Mouse (Mus musculus) liver, embryonic 11.5 days (tissue): ENCODE results near the gene Akap13. TPM values are rescaled to one million over a fixed set of nuclear protein-coding genes. Genes with fewer than 3 reads are reported as not detected.

Source experiments
- ATAC-seq: fragments of 200-750 bp; cut with Nextera tagmentation; replicated peaks from 2 replicates; pipeline ENCODE4 v1.8.0; 2017; ENCODE audit warnings: moderate number of reproducible peaks, mild to moderate bottlenecking, moderate TSS enrichment, moderate library complexity; ENCODE audit not compliant: low FRiP score
- DNase-seq: peaks from one replicate; pipeline ENCODE4 v3.0.0-alpha.2; 2017; ENCODE audit warnings: low spot score
- H3K27ac ChIP-seq: fragments of 300-500 bp; sonication (generic); 2 replicates; pipeline ENCODE4 v1.5.1; 2014; ENCODE audit warnings: mild to moderate bottlenecking, low read depth, low read length, control low read depth
- H3K27me3 ChIP-seq: fragments of 300-500 bp; sonication (generic); replicated peaks from 2 replicates; pipeline ENCODE4 v1.6.1; 2014; ENCODE audit warnings: low read length, mixed read lengths; ENCODE audit not compliant: control insufficient read depth, insufficient read depth
- H3K36me3 ChIP-seq: fragments of 300-500 bp; sonication (generic); 2 replicates; pipeline ENCODE4 v1.6.1; 2014; ENCODE audit warnings: mild to moderate bottlenecking, low read length, moderate library complexity, mixed read lengths; ENCODE audit not compliant: control insufficient read depth, insufficient read depth
- H3K4me1 ChIP-seq: fragments of 300-500 bp; sonication (generic); replicated peaks from 2 replicates; pipeline ENCODE4 v1.6.1; 2014; ENCODE audit warnings: low read length, mixed read lengths; ENCODE audit not compliant: control insufficient read depth, insufficient read depth
- H3K4me2 ChIP-seq: fragments of 300-500 bp; sonication (generic); 2 replicates; pipeline ENCODE4 v1.6.1; 2014; ENCODE audit warnings: mild to moderate bottlenecking, control low read depth, moderate library complexity
- H3K4me3 ChIP-seq: fragments of 300-500 bp; sonication (generic); 2 replicates; pipeline ENCODE4 v1.5.1; 2014; ENCODE audit warnings: low read depth, low read length, control low read depth
- H3K9ac ChIP-seq: fragments of 300-500 bp; sonication (generic); 2 replicates; pipeline ENCODE4 v1.6.1; 2014; ENCODE audit warnings: low read depth, low read length, control low read depth
- H3K9me3 ChIP-seq: fragments of 300-500 bp; sonication (generic); 2 replicates; pipeline ENCODE4 v1.6.1; 2016; ENCODE audit warnings: low read length, inconsistent platforms, mixed read lengths; ENCODE audit not compliant: control insufficient read depth
- WGBS: fragments of 180-500 bp; shearing (Covaris S2); extraction: QIAGEN DNeasy Blood & Tissue Kit; methylation state at CpG from one replicate; pipeline ENCODE4 v1.1.7; 2014; 5-methylcytosine and 5-hydroxymethylcytosine counted together
- polyA plus RNA-seq: library from polyadenylated mRNA; unstranded; fragments of >200 nt; fragmentation: Nextera tagmentation; extraction: Ambion mirVana; gene quantifications from 2 replicates; pipeline ENCODE4 v1.2.1, GENCODE M21; 2014

Akap13 gene
- polyA plus RNA-seq, 1 experiment from 2014 or later, result 30.7 TPM

GRCm38 (mm10) chr7:75439570-75439969 is 15.8 kb upstream of the Akap13 start:
- ATAC-seq, result no peak
- Histone ChIP-seq H3K36me3 (no peaks in the 10 kb centered on the region), H3K4me2 (no peak overlapping the region), H3K9ac (no peak overlapping the region), H3K4me3 (no peak overlapping the region), H3K27me3 (no peaks in the 10 kb centered on the region), H3K27ac (no peak overlapping the region), H3K4me1 (no peaks in the 10 kb centered on the region), H3K9me3 (no peaks in the 10 kb centered on the region)
- DNase-seq, result no peak
- 82% methylated on average over 4 of the region's 4 CpGs for whole genome bisulfite sequencing

- Histone ChIP-seq H3K36me3 (no peaks in the 10 kb centered on the region), H3K27me3 (no peaks in the 10 kb centered on the region), H3K4me3 (no peak overlapping the region), H3K9ac (no peak overlapping the region), H3K9me3 (no peaks in the 10 kb centered on the region), H3K4me1 (no peaks in the 10 kb centered on the region), H3K4me2 (no peak overlapping the region), H3K27ac (no peak overlapping the region)
- DNase-seq, result no peak
- 77% methylated on average over 2 of the region's 2 CpGs for WGBS
- ATAC-seq, result no peak
These were observed 15.1 kb upstream of the Akap13 start for GRCm38 (mm10) chr7:75440241-75440640.

- Histone ChIP-seq H3K27me3 (no peaks in the 10 kb centered on the region), H3K4me3 (no peak overlapping the region), H3K9me3 (no peaks in the 10 kb centered on the region), H3K4me1 (no peaks in the 10 kb centered on the region), H3K36me3 (no peaks in the 10 kb centered on the region), H3K9ac (no peak overlapping the region), H3K27ac (no peak overlapping the region), H3K4me2 (no peak overlapping the region)
- ATAC-seq, result no peak
- no peak for DNase-seq
- WGBS, result 58% methylated on average over 2 of the region's 2 CpGs
These were observed 13.4 kb upstream of the Akap13 start for GRCm38 (mm10) chr7:75441947-75442346.

- H3K4me3 ChIP-seq, result peak overlapping the region; percentile 80
- no peaks in the 10 kb centered on the region for H3K9me3 ChIP-seq
- H3K4me1 ChIP-seq, result peaks cover 3% of the 10 kb centered on the region
- DNase-seq, result no peak
- no peaks in the 10 kb centered on the region for H3K27me3 ChIP-seq
- peak overlapping the region; percentile 76 for H3K9ac ChIP-seq
- H3K4me2 ChIP-seq, result peak overlapping the region; percentile 88
- no peaks in the 10 kb centered on the region for H3K36me3 ChIP-seq
- WGBS, result 7% methylated on average over 25 of the region's 25 CpGs
- ATAC-seq, result no peak
- H3K27ac ChIP-seq, result peak overlapping the region; percentile 86; the same call in 1 of the 2 replicates
These were observed 986 bp downstream of the Akap13 start for GRCm38 (mm10) chr7:75456152-75456888.

- Histone ChIP-seq H3K4me3 (no peak overlapping the region), H3K27ac (no peak overlapping the region), H3K9ac (no peak overlapping the region), H3K4me2 (no peak overlapping the region), H3K9me3 (no peaks in the 10 kb centered on the region), H3K27me3 (no peaks in the 10 kb centered on the region), H3K4me1 (peaks cover 3% of the 10 kb centered on the region), H3K36me3 (no peaks in the 10 kb centered on the region)
- ATAC-seq (no peak), DNase-seq (no peak)
- WGBS, result 69% methylated on average over 1 of the region's 1 CpGs
These were observed 5.0 kb downstream of the Akap13 start for GRCm38 (mm10) chr7:75460290-75460689.

- no peak overlapping the region for H3K27ac ChIP-seq
- H3K4me2 ChIP-seq, result no peak overlapping the region
- ATAC-seq, result no peak
- H3K4me3 ChIP-seq, result no peak overlapping the region
- no peaks in the 10 kb centered on the region for H3K9me3 ChIP-seq
- H3K27me3 ChIP-seq, result no peaks in the 10 kb centered on the region
- no peak overlapping the region for H3K9ac ChIP-seq
- DNase-seq, result no peak
- H3K36me3 ChIP-seq, result no peaks in the 10 kb centered on the region
- no peaks in the 10 kb centered on the region; the same call in 1 of the 2 replicates for H3K4me1 ChIP-seq
These were observed 8.3 kb downstream of the Akap13 start for GRCm38 (mm10) chr7:75463579-75464162.

- Histone ChIP-seq H3K4me3 (no peak overlapping the region), H3K36me3 (no peaks in the 10 kb centered on the region), H3K9ac (no peak overlapping the region), H3K27me3 (no peaks in the 10 kb centered on the region), H3K9me3 (no peaks in the 10 kb centered on the region), H3K4me2 (no peak overlapping the region), H3K4me1 (no peaks in the 10 kb centered on the region), H3K27ac (no peak overlapping the region)
- DNase-seq, result no peak
- no peak for ATAC-seq
- WGBS, result 75% methylated on average over 7 of the region's 7 CpGs
These were observed 12.5 kb downstream of the Akap13 start for GRCm38 (mm10) chr7:75467791-75468190.

- Histone ChIP-seq H3K4me3 (no peak overlapping the region), H3K9me3 (no peaks in the 10 kb centered on the region), H3K27me3 (no peaks in the 10 kb centered on the region), H3K4me1 (no peaks in the 10 kb centered on the region), H3K27ac (no peak overlapping the region), H3K36me3 (no peaks in the 10 kb centered on the region), H3K9ac (no peak overlapping the region), H3K4me2 (no peak overlapping the region)
- DNase-seq (no peak), ATAC-seq (no peak)
- 69% methylated on average over 7 of the region's 7 CpGs for WGBS
These were observed 15.1 kb downstream of the Akap13 start for GRCm38 (mm10) chr7:75470318-75470925.
